Mouse (Mus musculus): ENCODE measurements around the gene Rexo1. TPM values are rescaled to one million over a fixed set of nuclear protein-coding genes. Genes with fewer than 3 reads are reported as not detected.
A peak's percentile ranks its signal among the peaks of the same experiment; 100 is the strongest.
"Not testable (repeated sequence)": the region's sequence is repeated elsewhere in the genome, so short reads cannot be mapped to it uniquely, and the experiment has no call there.

Rexo1 gene
- 29.3 and 35.4 TPM in 2 replicates for total RNA-seq (2017)

DNA sequence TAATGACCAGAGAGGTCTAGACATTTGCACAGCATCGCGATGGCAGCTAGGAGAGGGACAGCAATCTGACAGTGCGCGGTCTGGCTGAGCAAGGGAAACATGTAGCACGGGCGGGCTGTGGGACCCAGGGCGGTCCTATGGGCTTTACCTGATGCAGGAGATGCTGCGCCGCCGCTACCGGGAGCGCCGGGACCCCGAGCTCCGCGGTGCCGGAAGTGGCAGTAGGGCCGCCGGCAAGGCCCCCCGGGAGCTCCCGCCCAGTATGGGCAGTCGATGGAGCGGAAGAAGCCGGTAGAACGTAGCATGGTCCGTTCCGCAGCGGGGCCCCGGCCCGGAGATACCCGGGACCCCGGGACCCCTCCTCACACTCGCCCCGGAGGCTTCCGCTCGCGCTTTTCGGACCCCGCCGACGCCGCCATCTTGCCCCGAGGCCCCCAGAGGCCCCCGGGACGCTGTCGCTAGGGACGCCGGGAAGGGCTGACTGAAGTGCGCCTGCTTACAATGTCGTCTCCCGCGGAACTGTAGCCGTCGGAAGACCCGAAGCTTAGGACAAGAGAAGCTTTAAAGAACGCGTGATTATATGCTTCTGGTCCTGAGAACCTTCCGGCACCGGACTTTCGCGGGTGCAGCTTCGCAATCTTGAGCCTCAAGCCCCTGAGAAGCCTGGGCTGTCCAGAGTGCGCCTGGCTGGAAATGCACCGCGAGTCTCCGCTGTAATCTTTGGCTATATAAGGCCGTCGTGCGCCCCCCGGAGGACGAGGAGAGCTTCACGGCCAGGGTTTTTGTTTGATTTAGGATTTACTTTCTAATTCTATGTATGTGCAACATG lies at the start of gene Rexo1:
Rexo1 (minus strand) TSS at position 445 of the 829 bp plus-strand sequence.
- ATAC-seq (ENCODE audit: extremely low read depth, insufficient number of reproducible peaks, low FRiP score, poor library complexity, severe bottlenecking), result peak; percentile 85

DNA sequence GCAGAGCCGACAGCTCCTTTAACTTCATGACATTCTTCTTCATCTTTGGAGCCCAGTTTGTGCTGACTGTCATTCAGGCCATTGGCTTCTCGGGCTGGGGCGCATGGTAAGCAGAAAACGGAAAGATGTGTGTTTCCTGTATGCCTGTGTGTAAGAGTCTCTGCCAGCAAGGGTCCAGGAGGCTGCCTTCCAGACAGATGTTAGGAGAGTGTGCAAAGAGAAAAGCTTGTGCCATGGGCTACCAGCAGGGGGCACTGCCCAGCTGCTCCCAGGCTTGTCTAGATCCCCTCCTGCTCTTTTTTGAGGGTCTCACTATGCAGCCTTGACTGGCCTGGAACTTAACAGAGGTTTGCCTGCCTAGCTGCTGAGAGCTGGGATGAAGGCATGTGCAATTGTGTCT lies 49.7 kb upstream of the Rexo1 start:
- ATAC-seq (ENCODE audit: extremely low read depth, insufficient number of reproducible peaks, low FRiP score, poor library complexity, severe bottlenecking), result peak; percentile 28; the same call in 1 of the 2 replicates

DNA sequence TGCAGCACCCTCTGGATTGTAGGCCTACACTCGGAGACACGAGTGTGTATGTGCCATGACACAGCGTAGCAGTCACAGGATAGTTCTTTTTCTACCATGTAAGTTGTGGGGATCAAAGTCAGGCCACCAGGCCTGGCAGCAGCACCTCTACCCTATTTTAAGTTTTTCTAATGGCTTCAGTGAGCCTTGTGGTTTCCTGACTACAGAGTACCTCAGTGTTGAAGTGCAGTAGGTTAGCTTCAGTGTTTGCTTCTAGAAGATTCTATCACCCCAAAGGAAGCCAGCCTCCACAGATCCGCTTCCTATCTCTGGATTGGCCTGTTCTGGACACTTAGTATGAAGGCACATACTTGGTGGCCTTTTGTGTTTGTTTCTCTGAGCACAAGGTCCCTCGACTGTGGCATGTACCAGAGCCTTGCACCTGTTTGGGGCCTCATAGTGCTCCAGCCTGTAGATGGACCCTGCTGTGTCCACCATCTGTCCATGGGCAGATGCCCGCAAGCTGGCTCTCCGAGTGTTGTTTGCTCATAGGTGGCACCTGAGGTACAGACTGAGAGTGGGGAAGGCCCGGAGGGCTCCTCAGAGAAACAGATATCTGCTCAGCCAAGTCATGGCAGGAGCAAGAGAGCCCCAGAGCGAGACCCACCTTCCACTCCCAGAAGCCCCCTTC lies 48.9 kb upstream of the Rexo1 start:
- ATAC-seq (ENCODE audit: extremely low read depth, insufficient number of reproducible peaks, low FRiP score, poor library complexity, severe bottlenecking), result no peak

DNA sequence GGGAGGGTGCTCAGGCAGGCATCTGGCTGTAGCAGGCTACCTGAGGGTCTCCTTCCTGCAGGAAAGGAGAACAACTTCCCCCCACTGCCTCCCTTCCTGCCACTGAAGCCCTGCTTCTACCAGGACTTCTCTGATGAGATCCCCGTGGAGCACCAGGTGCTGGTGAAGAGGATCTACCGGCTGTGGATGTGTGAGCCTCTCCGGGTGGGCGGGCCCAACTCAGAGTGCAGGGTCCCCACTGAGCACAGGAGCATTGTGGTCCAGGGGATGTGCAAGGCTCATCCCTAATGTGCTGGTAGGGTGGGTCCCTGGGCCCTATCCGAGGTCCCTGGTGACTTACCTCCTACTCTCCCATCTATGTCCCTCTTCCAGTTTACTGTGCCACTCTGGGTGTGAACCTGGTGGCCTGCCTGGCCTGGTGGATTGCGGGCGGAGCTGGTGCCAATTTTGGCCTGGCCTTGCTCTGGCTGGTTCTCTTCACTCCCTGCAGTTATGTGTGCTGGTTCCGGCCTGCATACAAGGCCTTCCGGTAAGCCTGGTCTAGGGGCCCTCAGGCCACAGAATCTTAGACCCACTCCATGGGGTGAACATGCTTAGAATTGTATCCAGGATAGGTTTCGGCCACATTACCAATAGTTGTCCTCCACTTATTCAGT lies 48.0 kb upstream of the Rexo1 start:
- ATAC-seq (ENCODE audit: extremely low read depth, insufficient number of reproducible peaks, low FRiP score, poor library complexity, severe bottlenecking), result no peak

DNA sequence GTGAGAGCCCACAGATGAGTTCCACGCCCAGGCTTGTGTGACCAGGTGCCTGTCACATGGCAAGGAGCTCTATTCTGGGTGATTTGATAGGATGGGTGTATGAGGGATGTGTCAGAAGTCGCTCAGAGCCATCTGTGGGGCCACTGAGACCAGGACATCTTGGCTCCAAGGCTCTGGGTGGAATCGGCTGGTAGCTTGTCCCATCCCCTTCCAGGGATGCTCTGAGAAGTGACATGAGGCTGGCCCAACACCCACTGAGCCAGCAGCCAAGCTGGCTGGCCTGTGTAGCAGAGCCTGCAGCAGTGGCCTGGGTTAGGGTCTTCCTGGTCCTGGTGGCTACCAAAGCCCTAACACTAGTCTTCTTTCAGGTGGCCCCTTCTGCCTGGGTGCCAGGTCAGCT lies 47.1 kb upstream of the Rexo1 start:
- no peak for ATAC-seq (ENCODE audit: extremely low read depth, insufficient number of reproducible peaks, low FRiP score, poor library complexity, severe bottlenecking)

DNA sequence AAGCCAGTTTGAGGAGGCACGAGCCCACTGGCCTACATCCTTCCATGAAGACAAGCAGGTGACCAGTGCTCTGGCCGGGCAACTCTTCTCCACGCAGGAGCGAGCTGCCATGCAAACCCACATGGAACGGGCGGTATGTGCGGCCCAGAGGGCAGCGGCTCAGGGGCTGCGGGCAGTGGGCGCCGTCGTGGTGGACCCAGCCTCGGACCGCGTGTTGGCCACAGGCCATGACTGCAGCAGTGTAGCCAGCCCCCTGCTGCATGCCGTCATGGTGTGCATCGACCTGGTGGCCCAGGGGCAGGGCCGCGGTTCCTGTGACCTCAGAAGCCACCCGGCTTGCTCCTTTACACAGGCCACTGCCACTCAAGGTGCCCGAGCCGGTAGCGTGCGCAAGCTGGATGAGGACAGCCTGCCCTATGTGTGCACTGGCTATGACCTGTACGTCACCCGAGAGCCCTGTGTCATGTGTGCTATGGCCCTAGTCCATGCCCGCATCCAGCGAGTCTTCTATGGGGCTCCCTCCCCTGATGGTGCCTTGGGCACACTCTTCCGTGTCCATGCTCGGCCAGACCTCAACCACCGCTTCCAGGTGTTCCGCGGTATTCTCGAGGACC lies 45.5 kb upstream of the Rexo1 start:
- no peak for ATAC-seq (ENCODE audit: extremely low read depth, insufficient number of reproducible peaks, low FRiP score, poor library complexity, severe bottlenecking)

DNA sequence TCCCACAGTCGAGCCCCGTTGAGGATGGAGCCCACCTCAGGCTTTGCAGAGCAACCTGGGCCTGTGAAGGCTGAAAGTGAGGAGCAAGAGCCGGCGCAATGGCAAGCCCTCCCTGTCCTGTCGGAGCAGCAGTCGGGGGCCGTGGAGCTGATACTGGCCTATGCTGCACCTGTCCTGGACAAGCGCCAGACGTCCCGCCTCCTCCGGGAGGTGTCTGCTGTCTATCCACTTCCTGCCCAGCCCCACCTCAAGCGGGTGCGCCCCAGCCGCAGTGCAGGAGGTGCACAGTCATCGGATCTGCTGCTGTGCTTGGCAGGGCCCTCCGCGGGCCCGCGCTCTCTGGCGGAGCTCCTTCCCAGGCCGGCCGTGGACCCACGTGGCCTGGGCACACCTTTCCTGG lies 44.9 kb upstream of the Rexo1 start:
- no peak for ATAC-seq (ENCODE audit: extremely low read depth, insufficient number of reproducible peaks, low FRiP score, poor library complexity, severe bottlenecking)

DNA sequence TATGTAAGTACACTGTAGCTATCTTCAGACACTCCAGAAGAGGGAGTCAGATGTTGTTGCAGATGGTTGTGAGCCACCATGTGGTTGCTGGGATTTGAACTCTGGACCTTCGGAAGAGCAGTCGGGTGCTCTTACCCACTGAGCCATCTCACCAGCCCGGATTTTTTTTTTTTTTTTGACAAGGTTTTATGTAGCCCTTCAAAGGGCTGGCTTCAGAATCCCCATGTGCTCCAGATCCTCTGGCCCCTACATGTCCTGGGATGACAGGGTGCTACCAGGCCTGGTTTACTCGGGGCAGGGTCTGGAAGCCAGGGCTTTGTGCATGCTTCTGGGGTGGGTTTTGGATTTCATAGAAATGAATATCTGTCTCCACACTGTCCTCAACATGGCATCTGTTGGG lies 44.4 kb upstream of the Rexo1 start, which contains the start of gene Gm49322:
Gm49322 (plus strand) TSS at position 301 of the 400 bp plus-strand sequence.
- ATAC-seq (ENCODE audit: extremely low read depth, insufficient number of reproducible peaks, low FRiP score, poor library complexity, severe bottlenecking), result not testable (repeated sequence)

DNA sequence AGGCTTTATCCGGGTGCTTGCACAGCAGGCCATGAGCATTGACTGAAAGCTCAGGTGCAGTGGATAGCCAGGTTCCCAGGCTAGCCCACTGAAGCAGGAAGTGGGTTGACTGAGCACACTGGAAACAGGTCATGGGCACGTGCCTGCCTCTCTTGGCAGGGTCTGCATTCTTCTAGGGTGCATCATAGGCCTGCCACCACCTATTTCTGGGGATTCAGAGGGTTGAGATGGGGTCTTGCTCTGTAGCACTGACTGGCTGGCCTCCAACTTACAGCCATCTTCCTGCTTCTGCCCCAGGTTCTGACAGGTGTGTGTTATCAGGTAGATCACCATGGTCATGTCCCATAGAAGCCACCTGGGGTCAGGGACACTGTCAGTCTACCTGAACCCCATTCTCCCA lies 43.6 kb upstream of the Rexo1 start:
- no peak for ATAC-seq (ENCODE audit: extremely low read depth, insufficient number of reproducible peaks, low FRiP score, poor library complexity, severe bottlenecking)

DNA sequence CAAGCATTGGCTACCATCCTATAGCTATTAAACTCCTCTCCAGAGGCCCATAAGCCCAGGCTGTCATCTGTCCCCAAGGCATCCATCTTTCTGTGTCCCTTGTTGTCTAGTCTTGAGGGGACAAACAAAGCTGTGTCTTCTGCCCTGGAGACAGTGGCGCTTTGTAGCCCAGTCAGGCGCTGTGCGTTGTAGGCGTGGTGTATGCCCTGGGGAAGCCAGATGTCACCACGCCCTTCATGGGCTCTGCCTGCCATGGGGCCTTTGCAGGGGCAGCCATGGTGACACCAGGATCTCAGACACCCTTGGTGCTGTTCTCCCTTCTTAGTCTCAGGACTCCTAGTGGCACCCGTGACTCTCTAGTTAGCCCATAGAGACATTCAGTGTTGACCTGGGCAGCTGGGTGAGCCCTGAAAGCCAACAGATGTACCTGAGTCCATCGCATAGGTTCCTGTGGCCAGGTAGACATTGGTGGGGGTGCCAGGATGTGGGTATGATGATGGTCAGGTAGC lies 42.7 kb upstream of the Rexo1 start:
- ATAC-seq (ENCODE audit: extremely low read depth, insufficient number of reproducible peaks, low FRiP score, poor library complexity, severe bottlenecking), result peak; percentile 47; the same call in 1 of the 2 replicates

DNA sequence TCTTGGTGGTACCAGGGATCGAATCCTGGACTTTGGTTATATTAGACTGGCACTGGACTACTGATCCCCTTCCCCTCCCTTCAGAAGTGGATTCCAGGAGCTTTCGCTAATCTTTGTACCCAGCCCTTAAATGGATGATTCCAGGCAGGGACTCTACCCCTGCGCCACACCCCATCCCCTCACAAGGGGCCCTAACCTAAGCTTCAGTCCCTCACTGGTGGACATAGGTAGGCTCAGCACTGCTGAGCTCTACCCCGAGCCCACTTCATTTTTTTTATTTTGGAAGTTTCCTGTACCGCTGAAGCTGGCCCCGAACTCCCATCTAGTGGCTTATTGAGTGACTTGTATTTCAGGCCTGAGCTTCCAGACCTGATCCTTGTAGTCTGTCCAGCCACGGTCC lies 42.0 kb upstream of the Rexo1 start:
- ATAC-seq (ENCODE audit: extremely low read depth, insufficient number of reproducible peaks, low FRiP score, poor library complexity, severe bottlenecking), result no peak

DNA sequence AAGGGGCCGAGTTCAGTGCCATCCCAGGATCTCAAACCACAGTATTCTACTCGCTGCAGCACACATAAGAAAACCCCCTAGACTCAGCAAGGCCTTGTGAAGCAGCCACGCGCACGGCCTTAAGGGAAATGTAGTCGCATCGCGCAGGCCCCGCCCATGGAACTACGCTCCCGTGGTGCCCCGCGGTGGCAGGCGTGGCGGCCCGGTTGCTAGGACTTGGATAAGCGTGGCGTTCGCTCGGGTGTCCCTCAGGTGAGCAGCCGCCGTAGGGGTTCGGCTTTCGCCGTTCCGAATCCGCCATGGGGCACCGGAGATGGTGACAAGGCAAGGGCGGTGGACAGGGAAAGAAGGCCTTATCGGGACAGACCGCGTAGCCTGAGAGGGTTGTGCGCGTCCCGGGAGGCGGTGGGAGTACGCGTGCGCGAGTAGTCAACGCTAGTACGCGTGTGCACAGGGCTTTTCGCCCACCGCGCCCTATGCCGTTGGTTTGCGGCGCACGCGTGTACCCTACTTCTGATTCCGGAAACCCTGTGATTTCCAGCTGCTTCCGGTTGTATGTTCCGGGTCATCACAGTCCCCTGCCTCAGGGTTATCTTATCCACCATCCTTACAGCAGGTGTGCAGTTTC lies 41.5 kb upstream of the Rexo1 start, which contains the start of the genes Scamp4 and Adat3:
Scamp4 (plus strand) TSS at position 175 of the 628 bp plus-strand sequence.
Adat3 (plus strand) TSS at position 183 of the 628 bp plus-strand sequence.
- peak; percentile 79 for ATAC-seq (ENCODE audit: extremely low read depth, insufficient number of reproducible peaks, low FRiP score, poor library complexity, severe bottlenecking)

DNA sequence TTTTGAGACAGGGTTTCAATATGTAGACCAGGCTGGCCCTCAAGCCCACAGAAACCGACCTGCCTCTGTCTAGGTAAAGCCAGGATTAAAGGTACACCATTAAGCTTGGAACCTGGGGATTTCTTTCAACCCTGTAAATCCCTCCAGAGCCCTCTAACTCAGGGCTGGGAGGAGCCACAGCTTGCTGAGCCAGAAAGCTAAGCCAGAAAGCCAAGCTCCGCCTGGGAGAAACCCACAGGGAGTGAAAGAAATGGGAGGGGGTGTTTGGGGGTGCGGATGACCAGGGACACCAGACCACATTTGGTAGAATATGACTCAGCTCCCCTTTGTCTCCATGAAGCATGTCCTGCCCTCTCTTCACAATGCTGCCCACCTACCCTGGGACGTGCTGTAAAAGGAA lies 35.0 kb upstream of the Rexo1 start:
- ATAC-seq (ENCODE audit: extremely low read depth, insufficient number of reproducible peaks, low FRiP score, poor library complexity, severe bottlenecking), result no peak

DNA sequence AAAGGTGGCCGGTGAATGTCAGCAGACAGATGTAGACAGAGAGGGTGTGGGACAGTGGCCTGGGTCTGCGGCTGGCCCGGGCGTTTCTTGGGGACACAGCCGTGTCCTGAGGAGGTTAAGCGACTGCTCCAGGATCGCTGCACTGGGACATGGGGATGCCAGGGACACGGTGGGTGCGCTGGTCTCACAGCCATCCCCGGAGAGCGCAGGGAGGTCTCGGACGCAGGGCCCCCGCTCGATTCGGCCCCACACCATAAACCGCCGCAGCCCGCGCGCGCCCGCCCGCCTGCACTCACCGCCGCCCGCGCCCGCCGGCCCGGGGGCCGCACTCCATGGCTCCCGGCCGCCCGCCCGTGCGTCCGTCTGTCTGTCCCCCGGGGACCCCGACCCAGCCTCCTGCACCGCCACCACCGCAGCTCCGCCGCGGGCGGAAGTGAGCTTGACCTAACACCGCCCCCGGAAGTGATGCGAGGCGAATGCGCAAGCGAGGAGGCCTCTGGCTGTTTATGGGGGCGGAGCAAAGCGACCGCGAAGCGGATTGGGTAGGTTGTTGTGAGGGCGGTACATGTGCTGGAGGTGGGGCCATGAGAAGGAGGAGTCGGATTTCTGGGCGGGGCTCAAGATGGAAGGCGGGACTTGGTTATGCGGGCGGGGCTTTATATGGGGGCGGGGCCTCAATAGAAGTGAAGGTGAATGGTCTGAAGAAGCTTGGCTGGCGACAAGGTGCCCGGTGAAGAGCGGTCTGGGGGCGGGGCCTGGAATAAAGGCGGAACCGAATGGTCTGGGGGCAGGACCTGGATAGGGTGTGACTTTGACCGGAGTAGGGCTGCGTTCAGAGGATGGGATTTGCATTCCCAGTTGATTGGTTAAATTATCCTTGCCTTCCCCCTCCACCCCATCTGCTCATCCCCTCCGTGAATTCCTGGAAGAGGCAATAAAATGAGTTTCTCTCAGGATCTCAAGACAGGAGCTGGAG lies 28.8 kb upstream of the Rexo1 start, which contains the start of gene Abhd17a:
Abhd17a (minus strand) TSS at position 463 of the 976 bp plus-strand sequence.
- peak; percentile 93 for ATAC-seq (ENCODE audit: extremely low read depth, insufficient number of reproducible peaks, low FRiP score, poor library complexity, severe bottlenecking)

DNA sequence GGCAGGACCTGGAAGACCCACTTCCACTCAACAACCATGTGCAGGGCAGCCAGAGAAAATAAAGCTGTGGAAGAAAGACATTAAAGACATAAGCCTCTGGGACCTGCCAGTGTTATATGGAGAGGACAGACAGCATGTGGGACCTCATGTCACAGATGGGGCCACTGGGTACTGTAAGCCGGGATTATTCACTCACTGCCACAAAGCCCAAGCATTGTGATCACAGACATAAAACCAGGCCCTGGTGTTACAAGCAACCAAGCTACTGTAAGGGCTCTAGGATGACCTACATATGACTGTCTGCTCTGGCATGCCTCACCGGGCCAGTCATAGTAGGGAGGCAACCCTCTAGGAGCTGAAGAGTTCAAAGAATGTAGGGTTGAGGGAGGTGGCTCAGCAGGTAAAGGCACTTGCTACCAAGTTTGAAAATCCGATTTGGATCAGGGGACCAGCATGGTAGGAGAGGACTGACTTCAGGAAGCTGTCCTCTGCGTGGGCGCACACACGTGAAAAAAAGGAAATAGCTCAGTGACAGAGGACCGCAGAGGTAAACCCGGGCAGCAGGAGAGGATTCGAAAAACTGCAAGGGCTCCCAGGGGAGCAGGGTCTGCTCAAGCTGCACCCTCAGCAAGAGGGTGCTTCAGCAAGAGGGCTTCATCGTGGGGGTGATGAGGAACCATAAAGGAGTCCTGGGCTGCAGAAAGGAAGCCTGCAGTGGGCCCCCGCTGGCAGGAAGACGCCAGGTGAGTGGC lies 27.9 kb upstream of the Rexo1 start:
- ATAC-seq (ENCODE audit: extremely low read depth, insufficient number of reproducible peaks, low FRiP score, poor library complexity, severe bottlenecking), result peak; percentile 5; the same call in 1 of the 2 replicates

DNA sequence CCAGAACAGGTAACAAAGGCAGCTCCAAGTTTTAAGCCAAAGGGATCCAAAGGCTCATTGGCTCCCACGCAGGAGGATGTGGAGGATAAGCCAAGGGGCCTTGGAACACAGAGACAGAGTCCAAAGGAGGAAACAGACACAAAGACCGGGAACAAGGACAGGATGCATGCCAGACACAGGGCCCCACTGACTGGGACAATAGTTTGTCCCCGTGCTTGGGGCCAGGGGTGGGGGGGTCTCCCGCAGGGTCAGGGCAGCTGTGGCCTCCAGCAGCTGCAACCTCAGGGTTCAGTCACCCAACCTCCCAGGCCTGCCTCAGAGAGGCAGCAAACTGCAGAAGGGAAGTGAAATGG lies 25.9 kb upstream of the Rexo1 start:
- ATAC-seq (ENCODE audit: extremely low read depth, insufficient number of reproducible peaks, low FRiP score, poor library complexity, severe bottlenecking), result no peak
